15 mouse cellular contexts compared by ENCODE assay signal in the genomic region with DNA sequence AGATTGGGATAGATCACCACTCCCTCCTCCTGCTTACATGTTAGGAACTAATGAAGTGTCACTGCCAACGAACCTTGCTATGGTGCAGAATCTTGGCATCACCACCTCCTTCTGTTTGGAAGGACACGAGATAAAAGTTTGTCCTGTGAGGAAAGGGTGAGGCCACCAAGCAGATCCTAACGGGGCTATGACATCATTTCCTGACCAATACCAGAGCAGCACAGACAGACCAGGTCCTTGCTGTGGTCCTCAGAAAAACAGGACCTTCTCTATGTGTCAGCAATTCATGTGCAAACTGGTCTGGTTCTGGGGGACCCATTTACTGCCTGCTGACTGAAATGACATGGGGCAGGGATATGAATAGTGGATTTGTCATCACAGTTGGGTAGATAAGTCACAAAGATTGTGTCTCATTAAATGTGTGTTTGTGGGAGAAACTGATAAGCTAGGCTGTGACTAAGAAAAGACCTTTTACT.
A peak's percentile ranks its signal among the peaks of the same experiment; 100 is the strongest.
DNase-seq lines count a peak whose midpoint lies in the region; ATAC-seq and TF ChIP-seq lines count a peak whose summit lies in the region.
"Had no signal": no experiment of that assay in that cellular context is flagged by ENCODE, and none has a peak within 500 bp of the region (broad histone marks: within the 10 kb centered on the region; RNA-seq: fewer than 3 reads in every experiment).

No protein-coding gene starts in this region.

- H3K9ac ChIP-seq in heart, embryonic 14.5 days (ENCODE audit: low read length), result no peak overlapping the region
- H3K9ac ChIP-seq in heart, adult 2 months (ENCODE audit: low read depth, low read length), result no peak overlapping the region
- H3K9ac ChIP-seq: embryonic facial prominence, embryonic 13.5 days; midbrain, embryonic 12.5 days had no signal

- intact Hi-C loops in heart, adult 2 months (cut with DNase I), result no loop called here

- H3K4me3 ChIP-seq in heart, embryonic 14.5 days (ENCODE audit: control insufficient read depth in 1 of 2, insufficient read depth in 1 of 2, low read depth in 1 of 2, low read length in 2 of 2), result no peak overlapping the region
- no peak overlapping the region for H3K4me3 ChIP-seq in heart, adult 2 months
- H3K4me3 ChIP-seq: embryonic facial prominence, embryonic 13.5 days; hindbrain, embryonic 10.5 days; midbrain, embryonic 12.5 days had no signal

- TF ChIP-seq EP300 in heart, adult 2 months (IDR thresholded peaks at IDR 0.05; ENCODE audit: insufficient read depth, low read depth, low read length), result no peak

- H3K4me2 ChIP-seq in heart, embryonic 14.5 days (ENCODE audit: low read length), result no peak overlapping the region
- H3K4me2 ChIP-seq: embryonic facial prominence, embryonic 13.5 days; midbrain, embryonic 12.5 days had no signal

- peak; percentile 45 for ATAC-seq in heart, embryonic 14.5 days (ENCODE audit: insufficient number of reproducible peaks, insufficient read depth, low FRiP score, low read depth)
- ATAC-seq: forebrain, embryonic 16.5 days had no signal

- H3K79me2 ChIP-seq in heart, adult 2 months (replicated peaks; ENCODE audit: control insufficient read depth, insufficient read depth, low read length), result no peaks in the 10 kb centered on the region

- peak overlapping the region in 1 of 2 experiments; percentile 27; a peak in 2 of 4 replicates for H3K27ac ChIP-seq in heart, embryonic 14.5 days (replicated peaks in 1 of 2; ENCODE audit: control insufficient read depth in 1 of 2, insufficient read depth in 1 of 2, low read depth in 2 of 2, low read length in 2 of 2)
- no peak overlapping the region for H3K27ac ChIP-seq in heart, adult 2 months
- H3K27ac ChIP-seq: embryonic facial prominence, embryonic 13.5 days; hindbrain, embryonic 10.5 days; midbrain, embryonic 12.5 days had no signal

- no peak for DNase-seq in heart, adult 2 months
- DNase-seq in retina, postnatal 1 day, result peak; percentile 71
- no peak for DNase-seq in retina, embryonic 14.5 days (ENCODE audit: low spot score)
- DNase-seq in c-Kit-positive CD71-positive TER-119-positive erythroid progenitor cells, embryonic 14.5 days (ENCODE audit: low spot score), result peak; percentile 36
- DNase-seq in ovary, postnatal 36 days (ENCODE audit: low spot score), result no peak
- no peak for DNase-seq in adipocyte (ENCODE audit: low spot score)
- DNase-seq: adrenal gland, postnatal 14 days; kidney, adult 11 months; kidney, postnatal 14 days; thymus, adult 2 months had no signal

- WGBS in heart, embryonic 14.5 days, result 13% methylated on average over 3 of the region's 3 CpGs
- 6% methylated on average over 3 of the region's 3 CpGs for WGBS in heart, adult 2 months

- no peak for TF ChIP-seq CTCF in heart, adult 2 months (IDR thresholded peaks at IDR 0.05)

- no peak for TF ChIP-seq POLR2A in heart, adult 2 months (IDR thresholded peaks at IDR 0.05; ENCODE audit: insufficient read depth, low read depth, low read length)

- H3K9me3 ChIP-seq in heart, embryonic 14.5 days (ENCODE audit: control insufficient read depth, low read length), result no peaks in the 10 kb centered on the region
- H3K9me3 ChIP-seq: embryonic facial prominence, embryonic 13.5 days; hindbrain, embryonic 10.5 days; midbrain, embryonic 12.5 days had no signal

- H3K36me3 ChIP-seq in heart, embryonic 14.5 days (ENCODE audit: control insufficient read depth, insufficient read depth, low read length), result peaks cover 34% of the 10 kb centered on the region
- no peaks in the 10 kb centered on the region for H3K36me3 ChIP-seq in heart, adult 2 months (ENCODE audit: control insufficient read depth, insufficient read depth, low read length)

- peaks cover 14 to 22% of the 10 kb centered on the region in 2 experiments for H3K4me1 ChIP-seq in heart, embryonic 14.5 days (ENCODE audit: control insufficient read depth in 2 of 2, insufficient read depth in 2 of 2, low read length in 2 of 2)
- peaks cover 7% of the 10 kb centered on the region for H3K4me1 ChIP-seq in heart, adult 2 months (ENCODE audit: control insufficient read depth, insufficient read depth, low read length)

- no peaks in the 10 kb centered on the region for H3K27me3 ChIP-seq in heart, embryonic 14.5 days (ENCODE audit: control insufficient read depth, insufficient read depth, low read length)
- H3K27me3 ChIP-seq in heart, adult 2 months (ENCODE audit: control insufficient read depth, insufficient read depth, low read length), result no peaks in the 10 kb centered on the region
- H3K27me3 ChIP-seq: embryonic facial prominence, embryonic 13.5 days; midbrain, embryonic 12.5 days had no signal

Comparison
In these comparisons a context has a peak if more than half of its experiments do, and no peak if none do; other contexts are left out.
1. DNase-seq: peak in retina, postnatal 1 day (single experiment) and c-Kit-positive CD71-positive TER-119-positive erythroid progenitor cells, embryonic 14.5 days (single experiment); none in heart, adult 2 months (0 of 2), retina, embryonic 14.5 days (single experiment), ovary, postnatal 36 days (single experiment) and adipocyte (single experiment).